Mouse (Mus musculus) heart, adult 11 months (tissue): ENCODE data around the gene Lrp6.

Experiments used
- DNase-seq: peaks from one replicate; pipeline ENCODE4 v3.0.0; 2022

Lrp6 gene

GRCm38 (mm10) chr6:134431583-134431982 lies 135.2 kb downstream of the Lrp6 start:
- no peak for DNase-seq

- DNase-seq: peak; percentile 96
Observed at GRCm38 (mm10) chr6:134430161-134430799, 136.5 kb downstream of the Lrp6 start.

DNA sequence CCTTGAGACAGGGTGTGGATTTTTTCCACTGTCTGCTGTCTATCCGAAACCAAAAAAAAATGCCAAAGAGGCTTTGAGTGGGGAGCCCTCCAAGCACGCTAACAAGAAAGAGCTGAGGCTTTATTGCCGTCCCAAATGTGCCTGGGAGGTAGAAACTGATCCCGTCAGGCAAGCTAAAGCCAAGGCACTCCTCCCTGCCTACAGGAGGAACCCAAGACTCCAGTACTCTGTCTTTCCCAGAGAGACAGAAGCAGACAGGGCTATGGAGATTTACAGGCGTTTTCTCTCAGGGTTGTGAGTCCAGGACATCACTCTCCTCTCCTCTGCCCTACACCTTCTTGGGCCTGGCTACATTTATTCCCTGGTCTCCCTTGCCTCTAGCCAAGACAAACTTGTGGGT lies 138.3 kb downstream of the Lrp6 start:
- no peak for DNase-seq

- DNase-seq: no peak
Observed at GRCm38 (mm10) chr6:134427165-134427564, 139.6 kb downstream of the Lrp6 start.

- peak; percentile 99 for DNase-seq
Observed at GRCm38 (mm10) chr6:134425216-134425717, 141.5 kb downstream of the Lrp6 start.

- DNase-seq: no peak
Observed at GRCm38 (mm10) chr6:134421921-134422320, 144.8 kb downstream of the Lrp6 start.

- no peak for DNase-seq
Observed at GRCm38 (mm10) chr6:134420375-134420774, 146.4 kb downstream of the Lrp6 start.

- DNase-seq: no peak
Observed at GRCm38 (mm10) chr6:134417886-134418285, 148.9 kb downstream of the Lrp6 start.

GRCm38 (mm10) chr6:134416556-134417105 lies 150.1 kb downstream of the Lrp6 start:
- DNase-seq: peak; percentile 4

GRCm38 (mm10) chr6:134414532-134414883 lies 152.3 kb downstream of the Lrp6 start:
- DNase-seq: no peak

DNA sequence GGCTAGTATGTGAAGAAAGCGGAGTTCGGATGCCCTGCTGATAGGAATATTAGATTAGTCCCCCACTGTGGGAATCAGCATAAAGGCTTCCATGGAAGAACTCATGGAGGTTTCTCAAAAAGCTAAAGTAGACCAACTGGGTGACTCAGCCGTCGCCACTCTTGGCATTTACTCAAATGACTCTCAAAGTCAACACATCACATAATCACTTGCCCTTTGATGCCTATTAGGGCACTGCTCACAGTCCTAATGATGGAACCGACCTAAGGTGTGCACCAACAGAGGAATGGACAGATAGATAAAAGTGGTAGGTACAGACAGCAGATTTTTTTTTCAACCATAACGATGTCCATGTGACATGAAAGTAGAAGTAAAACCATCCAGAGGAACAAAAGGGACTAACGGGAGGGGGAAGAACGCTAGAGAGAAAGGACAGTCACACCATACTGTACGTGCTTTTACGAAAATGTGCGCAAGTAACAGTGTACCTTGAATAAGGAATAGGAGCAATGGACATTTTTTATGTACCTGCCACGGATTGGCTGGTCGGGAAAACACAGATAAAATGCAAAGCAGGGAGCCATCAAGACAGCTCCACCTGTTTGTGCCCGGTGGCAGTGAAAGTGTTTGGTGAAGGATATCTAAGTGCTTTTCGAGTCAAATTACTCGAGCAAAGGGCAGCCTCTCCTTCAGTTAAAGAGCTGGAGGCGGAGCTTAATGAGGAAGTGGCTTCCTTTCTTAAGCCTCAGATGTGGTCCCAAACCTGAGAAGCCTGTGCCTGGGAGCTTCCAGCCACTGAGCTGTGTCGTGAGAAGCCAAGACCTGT lies 152.8 kb downstream of the Lrp6 start:
- DNase-seq: peak; percentile 57

DNA sequence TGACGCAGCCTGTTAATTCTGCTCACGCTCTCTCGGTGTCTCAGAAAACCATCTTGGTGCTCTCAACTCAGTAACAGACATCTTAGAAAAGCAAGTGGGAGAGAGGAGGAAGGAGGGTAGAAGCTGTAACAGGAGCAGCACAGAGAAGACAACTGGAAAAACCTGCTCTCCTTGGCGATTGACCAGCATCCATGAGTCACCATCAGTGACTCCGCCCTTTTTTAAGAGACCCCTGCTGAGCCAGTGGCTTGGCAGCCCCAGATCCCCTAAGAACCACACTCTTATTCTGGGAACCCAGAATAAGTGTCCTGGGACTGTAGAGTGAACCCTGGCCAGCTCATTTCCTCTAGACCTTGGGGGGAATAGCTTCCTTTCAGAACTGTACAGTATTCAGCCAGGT lies 159.5 kb downstream of the Lrp6 start:
- no peak for DNase-seq

- DNase-seq: peak; percentile 48
Observed at GRCm38 (mm10) chr6:134403684-134404070, 163.1 kb downstream of the Lrp6 start.

GRCm38 (mm10) chr6:134402914-134403683 lies 163.7 kb downstream of the Lrp6 start:
- DNase-seq: peak; percentile 89
